Mouse (Mus musculus) embryo, embryonic 10 days (tissue): ENCODE data around the gene Slc3a1.
A peak's percentile ranks its signal among the peaks of the same experiment; 100 is the strongest.

ENCODE experiments used
- DNase-seq: peaks from one replicate; pipeline ENCODE4 v3.0.0-alpha.2; 2015; ENCODE audit warnings: low spot score

The Slc3a1 gene

GRCm38 (mm10) chr17:85028093-85028739 is at the start of gene Slc3a1:
Gene Slc3a1 (plus strand): TSS chr17:85028376.
- DNase-seq, result no peak

DNA sequence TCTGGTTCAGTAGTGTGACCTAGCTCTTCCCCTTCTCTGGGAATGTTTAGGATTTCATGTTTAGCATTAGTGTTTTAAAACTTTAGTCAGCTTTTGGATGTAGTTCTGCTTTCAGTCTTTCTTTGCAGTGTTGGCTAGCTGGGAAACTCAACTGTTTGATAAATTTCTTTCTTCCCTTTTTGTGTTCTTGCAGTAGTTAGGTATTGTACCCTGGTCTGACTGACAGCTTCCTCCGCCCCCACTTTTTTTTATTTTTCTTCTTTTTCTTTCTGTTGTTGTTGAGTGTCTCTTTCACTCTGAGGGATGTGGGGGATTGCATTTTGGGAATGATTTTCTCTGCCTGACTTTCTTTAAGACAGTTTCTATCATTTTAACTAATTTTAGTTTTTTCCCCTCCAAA is 46.5 kb upstream of the Slc3a1 start:
- DNase-seq, result no peak

- DNase-seq, result no peak
Measured at GRCm38 (mm10) chr17:84982735-84983134, 45.4 kb upstream of the Slc3a1 start.

DNA sequence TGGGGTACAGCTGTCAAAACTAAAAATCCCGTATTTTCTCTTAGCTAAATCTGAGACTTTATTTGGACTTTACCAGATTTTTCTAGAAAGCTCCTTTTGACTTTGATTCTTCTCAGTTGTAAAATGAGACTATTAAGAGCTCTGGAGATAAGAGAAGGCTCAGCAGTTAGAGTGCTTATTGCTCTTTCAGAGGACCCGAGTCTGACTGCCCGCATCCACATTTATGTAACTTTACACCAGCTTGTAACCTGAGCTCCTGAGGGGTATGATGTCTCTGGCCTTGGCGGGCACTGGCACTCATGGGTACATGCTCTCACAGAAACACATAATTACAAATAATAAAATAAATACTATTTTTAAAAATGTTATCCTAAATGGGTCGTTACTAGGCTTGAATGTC is 41.8 kb upstream of the Slc3a1 start:
- peak; percentile 26 for DNase-seq

DNA sequence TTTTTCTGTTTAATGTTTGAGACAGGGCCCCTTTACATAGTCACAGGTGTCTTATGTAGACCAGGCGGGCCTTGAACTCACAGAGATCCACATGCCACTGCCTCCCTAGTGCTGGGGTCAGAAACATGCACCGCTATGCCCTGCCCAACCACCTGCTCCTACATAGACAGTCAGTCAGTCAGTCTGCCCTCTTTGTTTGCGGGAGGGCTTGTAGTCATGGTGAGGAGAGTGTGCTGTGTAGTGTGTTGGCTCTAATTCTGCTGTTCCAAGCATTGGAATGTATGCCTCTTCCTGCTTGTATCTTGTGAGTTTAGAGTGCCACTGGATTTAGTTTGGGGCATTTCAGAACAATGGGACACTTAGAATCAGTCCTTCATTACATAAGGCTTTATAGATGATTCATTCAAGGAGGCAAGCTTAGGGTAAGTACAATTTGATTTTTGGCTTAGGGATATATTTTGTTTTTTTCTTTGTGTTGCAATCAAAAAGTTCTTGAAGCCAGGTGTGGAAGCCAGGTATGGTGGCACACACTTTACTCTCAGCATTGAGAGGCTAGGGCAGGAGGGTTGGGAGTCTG is 40.3 kb upstream of the Slc3a1 start:
- DNase-seq, result no peak

GRCm38 (mm10) chr17:84988514-84988913 is 39.7 kb upstream of the Slc3a1 start:
- no peak for DNase-seq

DNA sequence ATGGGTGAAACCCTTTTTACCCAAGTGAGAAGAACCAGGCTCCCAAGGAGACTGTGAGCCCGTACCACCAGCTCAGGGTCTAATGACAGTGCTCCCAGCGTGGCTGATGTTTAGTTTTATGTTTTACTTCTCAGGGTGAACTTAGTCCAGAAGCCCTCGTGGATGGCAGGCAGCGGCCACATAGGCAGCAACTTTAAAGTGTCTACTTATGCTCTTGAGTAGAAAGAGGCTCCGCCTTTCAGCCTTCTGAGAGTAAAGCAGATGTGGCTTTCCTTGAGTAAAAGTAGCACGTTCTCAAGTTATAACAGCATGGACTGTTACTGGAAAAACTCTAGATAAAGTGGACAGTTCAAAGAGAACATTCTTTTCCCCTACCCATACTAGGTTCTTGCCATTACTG is 32.3 kb upstream of the Slc3a1 start:
- DNase-seq, result no peak

- no peak for DNase-seq
Measured at GRCm38 (mm10) chr17:84997639-84998038, 30.5 kb upstream of the Slc3a1 start.

- no peak for DNase-seq
Measured at GRCm38 (mm10) chr17:84999636-85000035, 28.5 kb upstream of the Slc3a1 start.

DNA sequence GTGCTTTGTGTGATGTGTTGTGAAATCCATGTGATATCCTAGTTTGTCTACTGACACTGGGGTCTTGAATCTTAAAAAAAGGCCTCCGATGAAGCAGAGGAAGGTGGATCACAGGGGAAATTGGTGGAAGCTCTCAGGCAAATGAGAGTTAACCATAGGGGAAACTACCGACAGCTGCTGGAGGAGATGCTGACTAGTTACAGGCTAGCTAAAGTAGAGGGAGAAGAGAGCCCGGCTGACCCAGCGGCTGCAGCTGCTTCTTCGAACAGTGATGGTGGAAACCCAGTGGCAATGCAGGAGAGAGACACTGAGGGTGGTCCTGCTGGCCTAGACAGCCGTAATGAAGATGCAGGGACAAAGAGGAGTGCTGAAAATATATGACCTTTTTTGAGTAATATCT is 14.7 kb upstream of the Slc3a1 start:
- DNase-seq, result no peak

- no peak for DNase-seq
Measured at GRCm38 (mm10) chr17:85014632-85015031, 13.5 kb upstream of the Slc3a1 start.

DNA sequence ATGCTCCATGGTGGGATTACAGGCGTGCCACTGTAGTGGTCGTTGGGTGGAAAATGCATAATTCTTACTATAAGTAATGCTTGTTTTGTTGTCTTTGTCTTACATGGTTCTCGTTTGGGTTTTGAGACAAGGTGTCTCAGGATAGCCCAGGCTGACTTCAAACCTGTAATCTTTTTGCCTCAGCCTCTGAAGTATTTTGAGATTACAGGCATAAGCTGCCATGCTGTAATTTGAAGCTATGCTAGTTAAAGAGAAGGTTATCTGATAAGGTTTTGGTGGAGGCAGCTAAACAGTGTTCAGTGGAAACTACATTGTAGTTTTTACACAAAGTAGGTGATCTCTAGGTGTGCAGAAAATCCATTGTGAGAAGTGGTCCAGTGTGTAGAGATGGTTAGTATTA is 9.8 kb upstream of the Slc3a1 start:
- no peak for DNase-seq

DNA sequence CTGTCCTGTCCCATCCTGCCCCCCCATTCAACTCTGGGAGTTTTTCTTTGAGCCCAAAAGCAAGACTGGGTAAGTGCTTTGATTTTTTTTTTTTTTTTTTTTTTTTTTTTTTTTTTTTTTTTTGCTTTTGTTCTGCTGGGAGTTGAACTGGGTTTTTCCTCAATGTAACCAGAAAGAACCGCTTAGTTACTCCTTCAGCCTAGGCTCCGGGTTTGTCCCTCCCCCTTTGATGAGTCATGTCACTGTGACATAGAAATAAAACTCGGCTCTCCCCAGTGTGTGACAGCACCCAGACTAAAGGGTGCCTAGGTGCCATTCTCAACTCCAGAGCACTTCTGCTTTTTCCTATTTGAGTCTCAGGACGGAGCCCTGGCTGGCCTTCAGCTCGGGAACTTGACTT is 9.4 kb upstream of the Slc3a1 start:
- DNase-seq, result peak; percentile 2

GRCm38 (mm10) chr17:85020343-85020742 is 7.8 kb upstream of the Slc3a1 start:
- no peak for DNase-seq

- DNase-seq, result peak; percentile 87
Measured at GRCm38 (mm10) chr17:85023247-85024167, 4.7 kb upstream of the Slc3a1 start.

- DNase-seq, result no peak
Measured at GRCm38 (mm10) chr17:85024237-85024636, 3.9 kb upstream of the Slc3a1 start.

GRCm38 (mm10) chr17:85025151-85025550 is 3.0 kb upstream of the Slc3a1 start:
- no peak for DNase-seq

DNA sequence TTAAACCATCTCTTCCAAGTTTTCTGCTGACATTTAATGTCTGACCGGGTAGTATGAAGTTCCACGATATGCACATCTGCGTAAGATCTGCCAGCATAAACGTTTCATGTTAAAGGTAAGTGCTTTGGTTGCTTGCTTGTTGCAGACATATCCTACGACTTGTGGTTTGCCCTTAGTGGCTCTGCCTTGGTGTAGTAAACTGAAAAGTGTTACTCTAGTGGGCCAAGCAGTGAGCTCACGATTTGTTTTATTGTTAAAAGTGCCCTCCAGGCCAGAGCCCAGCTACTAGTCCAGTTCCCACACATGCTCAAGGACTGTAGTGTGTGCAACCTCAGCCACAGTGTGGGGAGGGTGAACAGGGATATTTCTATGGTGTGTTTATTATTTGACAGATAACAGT is 1.7 kb upstream of the Slc3a1 start:
- DNase-seq, result no peak

DNA sequence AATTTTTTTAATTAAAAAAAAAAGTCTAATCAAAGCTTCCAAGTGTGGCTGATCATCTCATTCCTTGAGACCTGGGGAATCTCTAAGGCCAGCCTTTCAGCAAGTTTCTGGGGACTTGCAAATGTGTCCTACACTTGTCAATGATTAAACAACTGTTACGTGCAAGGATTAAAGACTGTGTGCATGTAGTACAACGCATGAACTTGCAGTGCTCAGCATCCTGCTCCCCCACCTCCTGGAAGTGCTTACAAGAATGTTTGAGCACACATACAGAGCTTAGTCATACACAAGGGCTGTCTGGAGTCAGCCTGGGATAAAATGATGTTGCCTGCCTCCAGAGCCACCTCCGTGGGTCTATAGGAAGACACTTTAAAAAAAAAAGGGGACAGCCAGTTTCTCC is 929 bp upstream of the Slc3a1 start:
- no peak for DNase-seq

GRCm38 (mm10) chr17:85028797-85029196 is 621 bp downstream of the Slc3a1 start:
- DNase-seq, result no peak

- DNase-seq, result no peak
Measured at GRCm38 (mm10) chr17:85030651-85031050, 2.5 kb downstream of the Slc3a1 start.

DNA sequence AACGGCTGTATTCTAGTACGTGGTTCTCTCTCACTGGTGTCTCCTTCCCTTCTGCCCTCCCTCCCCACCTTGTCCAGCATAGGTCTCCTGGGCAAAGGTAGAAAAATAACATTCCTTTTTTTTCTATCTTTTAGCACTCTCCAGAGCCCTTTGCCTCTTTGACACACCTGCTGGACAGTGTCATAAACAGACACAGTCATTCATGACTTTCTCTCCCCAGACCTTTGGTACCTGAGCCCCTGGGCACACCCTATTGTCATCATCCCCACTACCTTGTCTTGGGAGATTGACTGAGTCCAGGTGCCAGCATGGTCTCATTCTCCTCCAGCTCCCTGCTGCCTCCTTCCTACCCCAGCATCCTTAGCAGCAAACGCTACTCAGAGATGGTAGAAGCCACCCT is 4.9 kb downstream of the Slc3a1 start:
- no peak for DNase-seq

- DNase-seq, result no peak
Measured at GRCm38 (mm10) chr17:85034068-85034467, 5.9 kb downstream of the Slc3a1 start.
